Mouse (Mus musculus) liver, embryonic 15.5 days (tissue): Measurements from ENCODE around the gene Hc. TPM values are rescaled to one million over a fixed set of nuclear protein-coding genes. Genes with fewer than 3 reads are reported as not detected.

Source experiments
- ATAC-seq: fragments of 200-750 bp; cut with Nextera tagmentation; 2 replicates; pipeline ENCODE4 v1.8.0; 2017; ENCODE audit warnings: moderate number of reproducible peaks, mild to moderate bottlenecking, moderate library complexity; ENCODE audit not compliant: insufficient read depth
- H3K27ac ChIP-seq: fragments of 300-500 bp; sonication (generic); replicated peaks from 2 replicates; pipeline ENCODE4 v1.5.1; 2015; ENCODE audit warnings: mild to moderate bottlenecking, inconsistent platforms
- H3K27me3 ChIP-seq: fragments of 300-500 bp; sonication (generic); 2 replicates; pipeline ENCODE4 v1.6.1; 2015; ENCODE audit warnings: mild to moderate bottlenecking, inconsistent platforms
- H3K36me3 ChIP-seq: fragments of 300-500 bp; sonication (generic); replicated peaks from 2 replicates; pipeline ENCODE4 v1.6.1; 2015; ENCODE audit warnings: moderate library complexity, mild to moderate bottlenecking, inconsistent platforms
- H3K4me1 ChIP-seq: fragments of 300-500 bp; sonication (generic); replicated peaks from 2 replicates; pipeline ENCODE4 v1.6.1; 2015; ENCODE audit warnings: inconsistent platforms
- H3K4me2 ChIP-seq: fragments of 300-500 bp; sonication (generic); 2 replicates; pipeline ENCODE4 v1.6.1; 2015; ENCODE audit warnings: moderate library complexity, mild to moderate bottlenecking, inconsistent platforms
- H3K4me3 ChIP-seq: fragments of 300-500 bp; sonication (generic); replicated peaks from 2 replicates; pipeline ENCODE4 v1.5.1; 2015; ENCODE audit warnings: mild to moderate bottlenecking, inconsistent platforms
- H3K9ac ChIP-seq: fragments of 300-500 bp; sonication (generic); 2 replicates; pipeline ENCODE4 v1.6.1; 2015; ENCODE audit warnings: moderate library complexity, mild to moderate bottlenecking, inconsistent platforms
- H3K9me3 ChIP-seq: fragments of 300-500 bp; sonication (generic); replicated peaks from 2 replicates; pipeline ENCODE4 v1.6.1; 2016; ENCODE audit warnings: inconsistent platforms
- WGBS: fragments of 180-500 bp; shearing (Covaris S2); methylation state at CpG from one replicate; pipeline ENCODE4 v1.1.7; 2015; ENCODE audit warnings: mixed read lengths; ENCODE audit not compliant: insufficient replicate concordance; 5-methylcytosine and 5-hydroxymethylcytosine counted together
- polyA plus RNA-seq: library from polyadenylated mRNA; unstranded; fragments of >200 nt; fragmentation: Nextera tagmentation; extraction: Ambion mirVana; gene quantifications from 2 replicates; pipeline ENCODE4 v1.2.1, GENCODE M21; 2015

Gene Hc
- polyA plus RNA-seq, 1 experiment from 2014 or later, result 43.9 TPM

DNA sequence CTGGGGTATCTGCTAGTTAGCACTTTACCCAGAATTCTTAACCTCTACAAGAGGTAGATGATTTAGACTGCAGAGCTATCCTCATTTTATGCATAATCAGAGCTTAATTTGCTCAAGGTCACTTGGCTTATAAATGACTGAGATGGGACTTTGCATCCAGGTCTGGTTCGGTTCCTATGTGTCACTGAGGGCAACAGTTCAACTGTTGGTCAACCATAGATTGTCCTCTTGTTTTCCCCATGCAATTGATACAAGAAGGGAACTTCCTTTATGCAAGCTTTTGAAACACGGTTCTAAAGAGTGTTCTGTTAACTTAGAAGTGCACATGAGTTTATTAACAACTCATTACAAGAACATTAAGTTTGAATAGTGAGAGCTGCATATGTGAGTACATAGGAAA, 2.9 kb downstream of the Hc start:
- H3K4me3 ChIP-seq, result no peak overlapping the region
- WGBS, result 42% methylated on average over 2 of the region's 2 CpGs
- H3K4me1 ChIP-seq, result no peaks in the 10 kb centered on the region
- ATAC-seq, result no peak
- H3K27me3 ChIP-seq, result no peaks in the 10 kb centered on the region
- no peak overlapping the region for H3K4me2 ChIP-seq
- H3K9me3 ChIP-seq, result no peaks in the 10 kb centered on the region
- H3K36me3 ChIP-seq, result no peaks in the 10 kb centered on the region
- no peak overlapping the region for H3K27ac ChIP-seq
- no peak overlapping the region for H3K9ac ChIP-seq

- 61% methylated on average over 11 of the region's 11 CpGs for WGBS
- H3K36me3 ChIP-seq, result no peaks in the 10 kb centered on the region
- no peak for ATAC-seq
These were observed 4.0 kb downstream of the Hc start for GRCm38 (mm10) chr2:35057243-35057642.

GRCm38 (mm10) chr2:35048851-35049250, 12.4 kb downstream of the Hc start:
- ATAC-seq, result no peak

More at GRCm38 (mm10) chr2:35057243-35057642, 4.0 kb downstream of the Hc start:
- H3K9me3 ChIP-seq, result no peaks in the 10 kb centered on the region
- H3K4me2 ChIP-seq, result no peak overlapping the region
- H3K4me3 ChIP-seq, result no peak overlapping the region
- H3K27ac ChIP-seq, result no peak overlapping the region
- H3K9ac ChIP-seq, result no peak overlapping the region
- no peaks in the 10 kb centered on the region for H3K4me1 ChIP-seq
- H3K27me3 ChIP-seq, result no peaks in the 10 kb centered on the region

DNA sequence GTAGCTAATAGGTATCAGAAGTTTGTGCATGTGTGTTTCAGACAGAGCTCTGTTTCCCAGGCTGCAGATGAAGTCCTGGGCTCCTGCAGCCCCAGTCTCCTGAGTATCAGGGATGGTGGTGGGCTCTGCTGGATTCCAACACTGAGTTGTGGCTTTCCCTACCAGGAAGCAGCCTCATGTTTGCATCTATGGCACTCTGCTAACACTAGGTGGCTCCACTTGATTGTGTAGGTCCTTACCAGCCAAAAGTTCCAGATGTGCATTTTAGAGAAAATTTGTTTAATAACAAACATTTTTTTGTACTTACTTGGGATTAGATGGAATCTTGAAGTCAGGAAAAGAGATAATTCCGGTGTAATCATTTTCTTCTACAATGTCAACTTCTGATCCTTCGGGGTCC, 16.3 kb downstream of the Hc start:
- H3K4me3 ChIP-seq, result no peak overlapping the region
- 57% methylated on average over 2 of the region's 2 CpGs for WGBS
- H3K36me3 ChIP-seq, result peaks cover 5% of the 10 kb centered on the region; the same call in 1 of the 2 replicates
- no peak overlapping the region for H3K9ac ChIP-seq
- no peak overlapping the region for H3K4me2 ChIP-seq
- no peaks in the 10 kb centered on the region for H3K27me3 ChIP-seq
- no peak overlapping the region for H3K27ac ChIP-seq
- no peaks in the 10 kb centered on the region for H3K9me3 ChIP-seq
- no peak for ATAC-seq
- no peaks in the 10 kb centered on the region for H3K4me1 ChIP-seq

More at GRCm38 (mm10) chr2:35048851-35049250, 12.4 kb downstream of the Hc start:
- no peaks in the 10 kb centered on the region for H3K27me3 ChIP-seq
- no peak overlapping the region for H3K27ac ChIP-seq
- H3K9me3 ChIP-seq, result no peaks in the 10 kb centered on the region
- H3K4me3 ChIP-seq, result no peak overlapping the region
- no peak overlapping the region for H3K9ac ChIP-seq
- no peaks in the 10 kb centered on the region for H3K36me3 ChIP-seq
- 26% methylated on average over 5 of the region's 5 CpGs for WGBS
- H3K4me1 ChIP-seq, result no peaks in the 10 kb centered on the region
- H3K4me2 ChIP-seq, result no peak overlapping the region

DNA sequence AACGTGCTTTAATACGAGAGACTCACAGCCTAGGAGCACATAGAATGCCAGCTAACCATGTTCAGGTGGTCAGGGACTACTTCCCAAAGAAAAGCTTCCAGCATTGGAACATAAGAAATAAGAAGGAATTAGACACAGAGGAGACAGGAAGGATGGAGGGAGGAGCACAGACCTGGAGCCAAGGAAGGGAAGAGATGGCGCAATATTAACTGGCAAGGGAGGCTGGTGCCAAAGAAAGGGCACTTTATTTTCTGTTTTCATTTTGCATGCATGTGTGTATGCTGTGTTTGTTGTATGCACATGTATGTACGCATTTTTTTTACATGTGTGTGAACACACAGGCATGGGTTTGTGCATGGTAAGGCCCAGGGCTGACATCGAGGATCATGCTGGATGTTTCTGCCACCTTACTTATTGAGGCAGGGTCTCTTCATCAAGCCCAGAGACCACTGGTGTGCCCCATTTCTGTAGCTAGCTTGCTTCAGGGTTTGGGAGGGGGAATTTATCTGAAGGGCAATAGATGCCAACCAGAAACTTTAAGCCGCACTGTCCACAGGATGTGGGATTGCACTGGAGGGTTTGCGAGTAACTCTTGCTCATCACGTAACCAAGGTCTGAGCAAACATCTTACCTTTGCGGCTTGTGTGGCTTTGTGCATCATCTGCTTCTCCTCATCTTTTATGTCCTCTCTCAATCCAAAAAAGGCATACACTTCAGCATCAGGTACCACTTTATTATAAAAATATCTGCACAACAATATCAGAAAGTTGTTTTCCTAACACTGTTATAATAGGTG, 22.5 kb downstream of the Hc start:
- Histone ChIP-seq H3K4me1 (no peaks in the 10 kb centered on the region), H3K27me3 (no peaks in the 10 kb centered on the region), H3K36me3 (peaks cover 5% of the 10 kb centered on the region; the same call in 1 of the 2 replicates), H3K9ac (no peak overlapping the region), H3K4me2 (no peak overlapping the region), H3K27ac (no peak overlapping the region), H3K9me3 (no peaks in the 10 kb centered on the region), H3K4me3 (no peak overlapping the region)
- no peak for ATAC-seq
- WGBS, result 67% methylated on average over 9 of the region's 9 CpGs

GRCm38 (mm10) chr2:35024646-35025154, 36.5 kb downstream of the Hc start:
- no peak overlapping the region for H3K4me2 ChIP-seq
- no peak overlapping the region for H3K9ac ChIP-seq
- ATAC-seq, result no peak
- no peaks in the 10 kb centered on the region for H3K4me1 ChIP-seq
- WGBS, result 68% methylated on average over 3 of the region's 3 CpGs
- no peaks in the 10 kb centered on the region for H3K36me3 ChIP-seq
- no peaks in the 10 kb centered on the region for H3K27me3 ChIP-seq
- no peak overlapping the region for H3K4me3 ChIP-seq
- no peak overlapping the region for H3K27ac ChIP-seq
- no peaks in the 10 kb centered on the region for H3K9me3 ChIP-seq

DNA sequence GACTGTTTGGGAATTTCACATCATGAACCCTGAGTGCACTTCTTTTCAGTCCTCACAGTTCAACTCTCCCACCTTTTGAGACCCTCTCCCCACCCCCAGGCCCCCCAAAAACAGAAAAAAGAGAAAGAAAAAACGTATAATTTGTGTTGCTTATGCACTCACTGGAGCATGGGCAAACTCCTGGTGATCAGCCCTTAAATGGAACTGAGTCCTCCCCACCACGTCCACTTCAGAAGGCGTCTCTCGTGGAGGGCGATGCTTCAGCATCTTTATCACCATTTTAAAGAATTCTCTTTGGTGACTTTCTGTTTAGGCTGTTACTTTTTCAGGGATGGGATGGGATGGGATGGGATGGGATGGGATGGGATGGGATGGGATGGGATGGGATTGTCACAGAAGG, 39.4 kb downstream of the Hc start:
- Histone ChIP-seq H3K4me2 (no peak overlapping the region), H3K36me3 (no peaks in the 10 kb centered on the region), H3K4me3 (no peak overlapping the region), H3K4me1 (no peaks in the 10 kb centered on the region), H3K27ac (no peak overlapping the region), H3K9me3 (no peaks in the 10 kb centered on the region), H3K9ac (no peak overlapping the region), H3K27me3 (no peaks in the 10 kb centered on the region)
- ATAC-seq, result no peak
- 63% methylated on average over 5 of the region's 5 CpGs for WGBS

DNA sequence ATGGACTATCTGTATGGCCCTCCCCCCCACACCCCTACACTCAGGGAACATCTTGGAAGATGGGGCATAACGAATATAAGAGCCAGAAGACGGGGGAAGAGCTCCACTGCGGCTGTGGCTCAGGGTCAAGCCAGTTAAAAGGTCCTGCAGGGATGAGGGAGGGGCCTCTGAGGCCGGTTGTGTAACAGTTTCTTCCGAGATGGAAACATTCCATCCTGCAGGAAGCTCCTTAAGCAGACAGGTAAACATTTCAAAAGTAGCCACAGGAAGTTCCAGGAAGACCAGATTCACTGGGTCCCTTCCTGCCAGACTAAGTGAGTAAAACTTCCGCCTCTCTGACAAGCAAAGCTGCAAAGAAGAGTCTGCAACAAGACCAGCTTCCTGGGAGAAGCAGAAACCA, 45.4 kb downstream of the Hc start:
- Histone ChIP-seq H3K4me2 (no peak overlapping the region), H3K9me3 (no peaks in the 10 kb centered on the region), H3K27ac (no peak overlapping the region), H3K9ac (no peak overlapping the region), H3K27me3 (no peaks in the 10 kb centered on the region), H3K4me1 (no peaks in the 10 kb centered on the region; the same call in 1 of the 2 replicates), H3K36me3 (peaks cover 2% of the 10 kb centered on the region; the same call in 1 of the 2 replicates), H3K4me3 (no peak overlapping the region)
- ATAC-seq, result no peak
- WGBS, result 15% methylated on average over 6 of the region's 6 CpGs

GRCm38 (mm10) chr2:35011649-35012048, 49.6 kb downstream of the Hc start:
- H3K9me3 ChIP-seq, result no peaks in the 10 kb centered on the region
- no peaks in the 10 kb centered on the region; the same call in 1 of the 2 replicates for H3K4me1 ChIP-seq
- no peak overlapping the region for H3K27ac ChIP-seq
- no peak overlapping the region for H3K9ac ChIP-seq
- 58% methylated on average over 8 of the region's 8 CpGs for WGBS
- H3K4me2 ChIP-seq, result no peak overlapping the region
- no peak for ATAC-seq
- H3K27me3 ChIP-seq, result no peaks in the 10 kb centered on the region
- H3K36me3 ChIP-seq, result peaks cover 2% of the 10 kb centered on the region; the same call in 1 of the 2 replicates
- no peak overlapping the region for H3K4me3 ChIP-seq

DNA sequence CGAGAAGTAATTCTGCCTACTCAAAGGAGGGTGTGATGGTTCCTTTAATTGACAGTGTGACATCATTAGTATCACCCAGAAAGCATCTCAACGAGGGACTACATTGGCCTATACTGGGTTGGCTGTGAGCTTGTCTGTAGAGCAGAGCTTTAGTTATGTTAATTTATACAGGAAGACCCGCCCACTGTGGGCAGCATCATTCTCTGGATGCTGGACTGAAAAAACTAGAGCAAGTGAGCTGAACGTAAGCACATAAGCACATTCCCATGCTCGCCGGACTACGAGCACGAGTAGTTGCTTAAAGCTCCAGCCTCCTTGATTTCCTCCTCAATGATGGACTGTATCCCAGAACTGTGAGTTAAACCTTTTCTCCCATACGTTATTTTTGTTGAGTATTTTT, 62.3 kb downstream of the Hc start:
- no peak for ATAC-seq
- no peak overlapping the region for H3K9ac ChIP-seq
- H3K36me3 ChIP-seq, result no peaks in the 10 kb centered on the region
- WGBS, result 71% methylated on average over 9 of the region's 9 CpGs
- H3K27me3 ChIP-seq, result no peaks in the 10 kb centered on the region
- H3K4me1 ChIP-seq, result no peaks in the 10 kb centered on the region
- no peak overlapping the region for H3K27ac ChIP-seq
- no peaks in the 10 kb centered on the region for H3K9me3 ChIP-seq
- H3K4me2 ChIP-seq, result no peak overlapping the region
- no peak overlapping the region for H3K4me3 ChIP-seq

- Histone ChIP-seq H3K4me3 (no peak overlapping the region), H3K4me2 (no peak overlapping the region), H3K27ac (no peak overlapping the region), H3K4me1 (no peaks in the 10 kb centered on the region), H3K27me3 (no peaks in the 10 kb centered on the region), H3K9me3 (no peaks in the 10 kb centered on the region), H3K36me3 (no peaks in the 10 kb centered on the region), H3K9ac (no peak overlapping the region)
- no peak for ATAC-seq
- WGBS, result 55% methylated on average over 5 of the region's 5 CpGs
These were observed 64.7 kb downstream of the Hc start for GRCm38 (mm10) chr2:34996506-34996905.
